Comparison of ENCODE assay signal across 17 mouse cellular contexts in genomic region chr11:53904534-53904925, GRCm38 (mm10). TPM values are rescaled to one million over a fixed set of nuclear protein-coding genes. Genes with fewer than 3 reads are reported as not detected.
DNase-seq lines count a peak whose midpoint lies in the region; ATAC-seq and TF ChIP-seq lines count a peak whose summit lies in the region.
"Had no signal": no experiment of that assay in that cellular context is flagged by ENCODE, and none has a peak within 500 bp of the region (broad histone marks: within the 10 kb centered on the region; RNA-seq: fewer than 3 reads in every experiment).

No protein-coding gene starts in this region.

- no peaks in the 10 kb centered on the region for H3K9me3 ChIP-seq in kidney, embryonic 16.5 days (ENCODE audit: low read length)
- H3K9me3 ChIP-seq in stomach, embryonic 14.5 days (ENCODE audit: control insufficient read depth, low read depth, low read length) = no peaks in the 10 kb centered on the region
- H3K9me3 ChIP-seq in stomach, postnatal 0 days (ENCODE audit: control insufficient read depth, low read length) = no peaks in the 10 kb centered on the region
- no peaks in the 10 kb centered on the region for H3K9me3 ChIP-seq in intestine, postnatal 0 days (ENCODE audit: control insufficient read depth)
- no peaks in the 10 kb centered on the region for H3K9me3 ChIP-seq in stomach, embryonic 16.5 days (replicated peaks; ENCODE audit: control insufficient read depth, low read length)
- H3K9me3 ChIP-seq: forebrain, embryonic 15.5 days; G1E; lung, embryonic 15.5 days; megakaryocyte, embryonic 14.5 days had no signal

- no peaks in the 10 kb centered on the region for H3K36me3 ChIP-seq in kidney, embryonic 16.5 days (ENCODE audit: insufficient read depth, low read length)
- no peaks in the 10 kb centered on the region for H3K36me3 ChIP-seq in stomach, embryonic 14.5 days (ENCODE audit: control insufficient read depth, insufficient read depth, low read length)
- H3K36me3 ChIP-seq in stomach, postnatal 0 days (ENCODE audit: control insufficient read depth, insufficient read depth, low read length) = no peaks in the 10 kb centered on the region
- no peaks in the 10 kb centered on the region for H3K36me3 ChIP-seq in intestine, postnatal 0 days (ENCODE audit: control insufficient read depth, insufficient read depth)
- H3K36me3 ChIP-seq in stomach, embryonic 16.5 days (ENCODE audit: control insufficient read depth, insufficient read depth, low read length) = no peaks in the 10 kb centered on the region
- H3K36me3 ChIP-seq: forebrain, embryonic 15.5 days; G1E; lung, embryonic 15.5 days had no signal

- 46% methylated on average over 9 of the region's 9 CpGs for WGBS in kidney, embryonic 16.5 days
- 42% methylated on average over 9 of the region's 9 CpGs for WGBS in stomach, embryonic 14.5 days
- 48% methylated on average over 9 of the region's 9 CpGs for WGBS in stomach, postnatal 0 days
- WGBS in intestine, postnatal 0 days = 44% methylated on average over 9 of the region's 9 CpGs
- 48% methylated on average over 9 of the region's 9 CpGs for WGBS in stomach, embryonic 16.5 days

- peak; percentile 47 for ATAC-seq in kidney, embryonic 16.5 days (ENCODE audit: low FRiP score, low TSS enrichment)
- no peak for ATAC-seq in stomach, embryonic 14.5 days (ENCODE audit: insufficient number of reproducible peaks, insufficient read depth, low FRiP score, low read depth)
- ATAC-seq in stomach, postnatal 0 days (ENCODE audit: low FRiP score, low TSS enrichment) = no peak
- no peak for ATAC-seq in intestine, postnatal 0 days
- ATAC-seq in stomach, embryonic 16.5 days (ENCODE audit: insufficient read depth, low FRiP score) = no peak
- ATAC-seq: forebrain, embryonic 15.5 days; midbrain, embryonic 16.5 days had no signal

- no peak for DNase-seq in kidney, adult 18-20 months
- DNase-seq in stomach, postnatal 0 days (ENCODE audit: low spot score) = no peak
- DNase-seq in thymus, postnatal 25 days = no peak
- DNase-seq: cerebellum, postnatal 25 days; right cerebral cortex, adult 18-20 months; thymus, postnatal 36 days had no signal

- TF ChIP-seq CTCF in stomach, postnatal 0 days (IDR thresholded peaks at IDR 0.05; ENCODE audit: low read depth) = no peak
- no peak for TF ChIP-seq CTCF in intestine, postnatal 0 days (IDR thresholded peaks at IDR 0.05; ENCODE audit: low read depth)

- H3K27ac ChIP-seq in kidney, embryonic 16.5 days (ENCODE audit: low read length) = peak overlapping the region; percentile 49
- H3K27ac ChIP-seq in stomach, embryonic 14.5 days (ENCODE audit: low read length) = no peak overlapping the region
- no peak overlapping the region; the same call in 1 of the 2 replicates for H3K27ac ChIP-seq in stomach, postnatal 0 days (replicated peaks)
- H3K27ac ChIP-seq in intestine, postnatal 0 days (ENCODE audit: low read depth, low read length) = peak overlapping the region; percentile 69
- H3K27ac ChIP-seq in stomach, embryonic 16.5 days (ENCODE audit: low read length) = 0 out of 2 replicates have a peak overlapping the region, but pooled peaks have one; percentile 29
- H3K27ac ChIP-seq: forebrain, embryonic 15.5 days; left cerebral cortex, adult 2 months had no signal

- H3K4me3 ChIP-seq in kidney, embryonic 16.5 days (ENCODE audit: low read length) = no peak overlapping the region
- H3K4me3 ChIP-seq in stomach, embryonic 14.5 days (ENCODE audit: low read depth, low read length) = no peak overlapping the region
- no peak overlapping the region for H3K4me3 ChIP-seq in stomach, postnatal 0 days (ENCODE audit: low read depth, low read length)
- H3K4me3 ChIP-seq in intestine, postnatal 0 days (ENCODE audit: low read depth, low read length) = no peak overlapping the region
- no peak overlapping the region for H3K4me3 ChIP-seq in stomach, embryonic 16.5 days (replicated peaks; ENCODE audit: low read length)
- H3K4me3 ChIP-seq: forebrain, embryonic 15.5 days; left cerebral cortex, adult 2 months; lung, embryonic 15.5 days; megakaryocyte, embryonic 14.5 days had no signal

- H3K27me3 ChIP-seq in kidney, embryonic 16.5 days (ENCODE audit: insufficient read depth, low read length) = no peaks in the 10 kb centered on the region
- H3K27me3 ChIP-seq in stomach, embryonic 14.5 days (ENCODE audit: control insufficient read depth, insufficient read depth, low read length) = no peaks in the 10 kb centered on the region
- no peaks in the 10 kb centered on the region for H3K27me3 ChIP-seq in stomach, postnatal 0 days (ENCODE audit: control insufficient read depth, insufficient read depth, low read length)
- no peaks in the 10 kb centered on the region for H3K27me3 ChIP-seq in intestine, postnatal 0 days (replicated peaks; ENCODE audit: control insufficient read depth, insufficient read depth, low read length)
- no peaks in the 10 kb centered on the region for H3K27me3 ChIP-seq in stomach, embryonic 16.5 days (ENCODE audit: control insufficient read depth, insufficient read depth, low read length)
- H3K27me3 ChIP-seq: forebrain, embryonic 15.5 days; lung, embryonic 15.5 days had no signal

- peaks cover 20% of the 10 kb centered on the region for H3K4me1 ChIP-seq in kidney, embryonic 16.5 days (ENCODE audit: insufficient read depth, low read length)
- H3K4me1 ChIP-seq in stomach, embryonic 14.5 days (ENCODE audit: control insufficient read depth, insufficient read depth, low read length) = 0 out of 2 replicates have a peak, but pooled peaks cover 7% of the 10 kb centered on the region
- H3K4me1 ChIP-seq in stomach, postnatal 0 days (replicated peaks; ENCODE audit: control insufficient read depth, insufficient read depth) = no peaks in the 10 kb centered on the region
- H3K4me1 ChIP-seq in intestine, postnatal 0 days (replicated peaks; ENCODE audit: control insufficient read depth, insufficient read depth, low read length) = peaks cover 8% of the 10 kb centered on the region; the same call in 1 of the 2 replicates
- H3K4me1 ChIP-seq in stomach, embryonic 16.5 days (ENCODE audit: control insufficient read depth, insufficient read depth, low read length) = peaks cover 7% of the 10 kb centered on the region; the same call in 1 of the 2 replicates
- H3K4me1 ChIP-seq: forebrain, embryonic 15.5 days; megakaryocyte, embryonic 14.5 days had no signal

- no peak overlapping the region for H3K9ac ChIP-seq in kidney, embryonic 16.5 days (replicated peaks; ENCODE audit: low read length)
- no peak overlapping the region for H3K9ac ChIP-seq in stomach, embryonic 14.5 days (replicated peaks; ENCODE audit: low read depth, low read length)
- no peak overlapping the region for H3K9ac ChIP-seq in stomach, postnatal 0 days (ENCODE audit: low read length)
- H3K9ac ChIP-seq in intestine, postnatal 0 days (ENCODE audit: low read depth, low read length) = no peak overlapping the region
- H3K9ac ChIP-seq in stomach, embryonic 16.5 days (ENCODE audit: low read length) = no peak overlapping the region
- H3K9ac ChIP-seq: forebrain, embryonic 15.5 days; lung, embryonic 15.5 days had no signal

- H3K4me2 ChIP-seq in kidney, embryonic 16.5 days (replicated peaks; ENCODE audit: low read depth, low read length) = peak overlapping the region; percentile 13; the same call in 1 of the 2 replicates
- 0 out of 2 replicates have a peak overlapping the region, but pooled peaks have one; percentile 12 for H3K4me2 ChIP-seq in stomach, embryonic 14.5 days (replicated peaks; ENCODE audit: low read depth, low read length)
- H3K4me2 ChIP-seq in stomach, postnatal 0 days (replicated peaks; ENCODE audit: low read depth) = no peak overlapping the region
- no peak overlapping the region for H3K4me2 ChIP-seq in intestine, postnatal 0 days (replicated peaks; ENCODE audit: low read depth)
- H3K4me2 ChIP-seq in stomach, embryonic 16.5 days (ENCODE audit: low read depth, low read length) = peak overlapping the region; percentile 19
- H3K4me2 ChIP-seq: forebrain, embryonic 15.5 days had no signal

- no peak for TF ChIP-seq EP300 in stomach, postnatal 0 days (optimal IDR thresholded peaks at IDR 0.05)

RNA-seq across cellular contexts. Expression of gene Slc22a5, which starts 13.1 kb away (rescaled TPM):
- 17.3 and 18.4 TPM in 2 replicates for polyA plus RNA-seq in kidney, embryonic 16.5 days (2015; fragmentation: Nextera tagmentation; extraction: Ambion mirVana)
- 11.1 and 12.8 TPM in 2 replicates for polyA plus RNA-seq in stomach, embryonic 14.5 days (2014; fragmentation: Nextera tagmentation; extraction: Ambion mirVana)
- 9.4 and 10.1 TPM in 2 replicates for polyA plus RNA-seq in stomach, postnatal 0 days (2015; fragmentation: Nextera tagmentation; extraction: Ambion mirVana)
- 40.5 and 40.8 TPM in 2 replicates for polyA plus RNA-seq in intestine, postnatal 0 days (2015; fragmentation: Nextera tagmentation; extraction: Ambion mirVana)
- 9.4 and 10.7 TPM in 2 replicates for polyA plus RNA-seq in stomach, embryonic 16.5 days (2015; fragmentation: Nextera tagmentation; extraction: Ambion mirVana)

RNA-seq across cellular contexts. Expression of gene Gm12216, which starts 45.5 kb away (rescaled TPM):
- 1.1 and 2.1 TPM in 2 replicates for polyA plus RNA-seq in kidney, embryonic 16.5 days (2015; fragmentation: Nextera tagmentation; extraction: Ambion mirVana)
- polyA plus RNA-seq in stomach, embryonic 14.5 days (2014; fragmentation: Nextera tagmentation; extraction: Ambion mirVana) = 1.5 and 4.3 TPM in 2 replicates
- 1.9 and 2.3 TPM in 2 replicates for polyA plus RNA-seq in stomach, postnatal 0 days (2015; fragmentation: Nextera tagmentation; extraction: Ambion mirVana)
- polyA plus RNA-seq in intestine, postnatal 0 days (2015; fragmentation: Nextera tagmentation; extraction: Ambion mirVana) = 6.5 and 8.0 TPM in 2 replicates
- polyA plus RNA-seq in stomach, embryonic 16.5 days (2015; fragmentation: Nextera tagmentation; extraction: Ambion mirVana) = 2.0 and 2.4 TPM in 2 replicates
- polyA plus RNA-seq: forebrain, embryonic 15.5 days; G1E; limb, embryonic 11.5 days had no signal

Comparison
In these comparisons a context has a peak if more than half of its experiments do, and no peak if none do; other contexts are left out.
1. H3K27ac ChIP-seq: peak in kidney, embryonic 16.5 days (single experiment), intestine, postnatal 0 days (single experiment) and stomach, embryonic 16.5 days (single experiment); none in stomach, embryonic 14.5 days (single experiment) and stomach, postnatal 0 days (single experiment).
2. H3K4me2 ChIP-seq: peak in kidney, embryonic 16.5 days (single experiment), stomach, embryonic 14.5 days (single experiment) and stomach, embryonic 16.5 days (single experiment); none in stomach, postnatal 0 days (single experiment) and intestine, postnatal 0 days (single experiment).